Mouse (Mus musculus) midbrain, embryonic 12.5 days (tissue): Measurements from ENCODE around the gene Syt6. TPM values are rescaled to one million over a fixed set of nuclear protein-coding genes. Genes with fewer than 3 reads are reported as not detected.

ENCODE experiments used
- ATAC-seq: fragments of 200-750 bp; cut with Nextera tagmentation; 2 replicates; pipeline ENCODE4 v1.8.0; 2017; ENCODE audit warnings: low read depth, moderate TSS enrichment, moderate library complexity; ENCODE audit not compliant: low FRiP score
- H3K27ac ChIP-seq: fragments of 300-500 bp; sonication (generic); replicated peaks from 2 replicates; pipeline ENCODE4 v1.5.1; 2016; ENCODE audit warnings: mild to moderate bottlenecking
- H3K27me3 ChIP-seq: fragments of 300-500 bp; sonication (generic); 2 replicates; pipeline ENCODE4 v1.6.1; 2016; ENCODE audit warnings: mild to moderate bottlenecking
- H3K36me3 ChIP-seq: fragments of 300-500 bp; sonication (generic); 2 replicates; pipeline ENCODE4 v1.6.1; 2016
- H3K4me1 ChIP-seq: fragments of 300-500 bp; sonication (generic); 2 replicates; pipeline ENCODE4 v1.6.1; 2016
- H3K4me2 ChIP-seq: fragments of 300-500 bp; sonication (generic); replicated peaks from 2 replicates; pipeline ENCODE4 v1.6.1; 2016; ENCODE audit warnings: mild to moderate bottlenecking, moderate library complexity
- H3K4me3 ChIP-seq: fragments of 300-500 bp; sonication (generic); 2 replicates; pipeline ENCODE4 v1.5.1; 2016; ENCODE audit warnings: mild to moderate bottlenecking
- H3K9ac ChIP-seq: fragments of 300-500 bp; sonication (generic); replicated peaks from 2 replicates; pipeline ENCODE4 v1.6.1; 2016; ENCODE audit warnings: mild to moderate bottlenecking, moderate library complexity
- H3K9me3 ChIP-seq: fragments of 300-500 bp; sonication (generic); 2 replicates; pipeline ENCODE4 v1.6.1; 2016; ENCODE audit warnings: mild to moderate bottlenecking
- WGBS: fragments of 180-500 bp; shearing (Covaris S2); methylation state at CpG from one replicate; pipeline ENCODE4 v1.1.7; 2016; 5-methylcytosine and 5-hydroxymethylcytosine counted together
- polyA plus RNA-seq: library from polyadenylated mRNA; unstranded; fragments of >200 nt; fragmentation: Nextera tagmentation; extraction: Ambion mirVana; gene quantifications from 2 replicates; pipeline ENCODE4 v1.2.1, GENCODE M21; 2016

Syt6 gene
- polyA plus RNA-seq, 1 experiment from 2014 or later = 7.7 TPM

- 86% methylated on average over 6 of the region's 6 CpGs for WGBS
- Histone ChIP-seq H3K36me3 (no peaks in the 10 kb centered on the region), H3K4me2 (no peak overlapping the region), H3K27me3 (no peaks in the 10 kb centered on the region), H3K4me1 (0 out of 2 replicates have a peak, but pooled peaks cover 2% of the 10 kb centered on the region), H3K9me3 (no peaks in the 10 kb centered on the region), H3K9ac (no peak overlapping the region), H3K27ac (no peak overlapping the region), H3K4me3 (no peak overlapping the region)
- ATAC-seq = no peak
Observed at GRCm38 (mm10) chr3:103606045-103606597, 31.1 kb downstream of the Syt6 start.

GRCm38 (mm10) chr3:103606660-103607595, 31.9 kb downstream of the Syt6 start:
- no peaks in the 10 kb centered on the region for H3K27me3 ChIP-seq
- 0 out of 2 replicates have a peak, but pooled peaks cover 2% of the 10 kb centered on the region for H3K4me1 ChIP-seq
- no peaks in the 10 kb centered on the region for H3K9me3 ChIP-seq
- no peak overlapping the region for H3K4me2 ChIP-seq
- no peaks in the 10 kb centered on the region for H3K36me3 ChIP-seq
- ATAC-seq = no peak
- no peak overlapping the region for H3K27ac ChIP-seq
- no peak overlapping the region for H3K9ac ChIP-seq
- WGBS = 87% methylated on average over 13 of the region's 13 CpGs
- no peak overlapping the region for H3K4me3 ChIP-seq

GRCm38 (mm10) chr3:103610231-103610630, 35.2 kb downstream of the Syt6 start:
- H3K27me3 ChIP-seq = no peaks in the 10 kb centered on the region
- no peak overlapping the region for H3K4me2 ChIP-seq
- H3K36me3 ChIP-seq = no peaks in the 10 kb centered on the region
- no peak overlapping the region for H3K27ac ChIP-seq
- no peaks in the 10 kb centered on the region for H3K9me3 ChIP-seq
- H3K4me3 ChIP-seq = no peak overlapping the region
- no peak for ATAC-seq
- 0 out of 2 replicates have a peak, but pooled peaks cover 2% of the 10 kb centered on the region for H3K4me1 ChIP-seq
- 93% methylated on average over 5 of the region's 5 CpGs for WGBS
- H3K9ac ChIP-seq = no peak overlapping the region

- H3K9me3 ChIP-seq = no peaks in the 10 kb centered on the region
- no peak overlapping the region for H3K27ac ChIP-seq
- no peaks in the 10 kb centered on the region for H3K36me3 ChIP-seq
- ATAC-seq = no peak
- no peak overlapping the region for H3K9ac ChIP-seq
- no peaks in the 10 kb centered on the region for H3K27me3 ChIP-seq
- no peaks in the 10 kb centered on the region for H3K4me1 ChIP-seq
- H3K4me2 ChIP-seq = no peak overlapping the region
- 80% methylated on average over 9 of the region's 9 CpGs for WGBS
- no peak overlapping the region for H3K4me3 ChIP-seq
Observed at GRCm38 (mm10) chr3:103612636-103613355, 37.8 kb downstream of the Syt6 start.

GRCm38 (mm10) chr3:103615621-103616020, 40.6 kb downstream of the Syt6 start:
- Histone ChIP-seq H3K27ac (no peak overlapping the region), H3K9ac (no peak overlapping the region), H3K4me2 (no peak overlapping the region), H3K4me3 (no peak overlapping the region), H3K9me3 (no peaks in the 10 kb centered on the region), H3K4me1 (no peaks in the 10 kb centered on the region), H3K27me3 (no peaks in the 10 kb centered on the region), H3K36me3 (no peaks in the 10 kb centered on the region)
- WGBS = 83% methylated on average over 4 of the region's 4 CpGs
- ATAC-seq = no peak

- no peak overlapping the region for H3K9ac ChIP-seq
- no peaks in the 10 kb centered on the region for H3K4me1 ChIP-seq
- H3K27ac ChIP-seq = no peak overlapping the region
- no peaks in the 10 kb centered on the region for H3K9me3 ChIP-seq
- H3K4me2 ChIP-seq = no peak overlapping the region
- no peaks in the 10 kb centered on the region for H3K27me3 ChIP-seq
- H3K36me3 ChIP-seq = no peaks in the 10 kb centered on the region
- H3K4me3 ChIP-seq = no peak overlapping the region
- 48% methylated on average over 6 of the region's 6 CpGs for WGBS
- no peak for ATAC-seq
Observed at GRCm38 (mm10) chr3:103616981-103617380, 42.0 kb downstream of the Syt6 start.

GRCm38 (mm10) chr3:103620101-103620500, 45.1 kb downstream of the Syt6 start:
- Histone ChIP-seq H3K4me3 (no peak overlapping the region), H3K27ac (no peak overlapping the region), H3K9ac (no peak overlapping the region), H3K9me3 (no peaks in the 10 kb centered on the region), H3K4me1 (0 out of 2 replicates have a peak, but pooled peaks cover 3% of the 10 kb centered on the region), H3K36me3 (no peaks in the 10 kb centered on the region), H3K4me2 (no peak overlapping the region), H3K27me3 (no peaks in the 10 kb centered on the region)
- no peak for ATAC-seq
- WGBS = 80% methylated on average over 11 of the region's 11 CpGs

GRCm38 (mm10) chr3:103623893-103624470, 49.0 kb downstream of the Syt6 start:
- no peak overlapping the region for H3K27ac ChIP-seq
- 94% methylated on average over 10 of the region's 10 CpGs for WGBS
- H3K36me3 ChIP-seq = no peaks in the 10 kb centered on the region
- no peak for ATAC-seq
- H3K27me3 ChIP-seq = no peaks in the 10 kb centered on the region
- H3K4me3 ChIP-seq = no peak overlapping the region
- H3K4me1 ChIP-seq = 0 out of 2 replicates have a peak, but pooled peaks cover 3% of the 10 kb centered on the region
- H3K9me3 ChIP-seq = no peaks in the 10 kb centered on the region
- no peak overlapping the region for H3K9ac ChIP-seq
- H3K4me2 ChIP-seq = no peak overlapping the region

- H3K27me3 ChIP-seq = no peaks in the 10 kb centered on the region
- H3K36me3 ChIP-seq = no peaks in the 10 kb centered on the region
- H3K4me1 ChIP-seq = 0 out of 2 replicates have a peak, but pooled peaks cover 3% of the 10 kb centered on the region
- H3K4me2 ChIP-seq = no peak overlapping the region
- no peak overlapping the region for H3K4me3 ChIP-seq
- ATAC-seq = no peak
- H3K27ac ChIP-seq = no peak overlapping the region
- WGBS = 83% methylated on average over 5 of the region's 5 CpGs
- no peaks in the 10 kb centered on the region for H3K9me3 ChIP-seq
- H3K9ac ChIP-seq = no peak overlapping the region
Observed at GRCm38 (mm10) chr3:103624591-103625051, 49.6 kb downstream of the Syt6 start.

- Histone ChIP-seq H3K36me3 (no peaks in the 10 kb centered on the region), H3K9me3 (no peaks in the 10 kb centered on the region), H3K27ac (no peak overlapping the region), H3K27me3 (no peaks in the 10 kb centered on the region), H3K4me2 (no peak overlapping the region), H3K4me1 (0 out of 2 replicates have a peak, but pooled peaks cover 3% of the 10 kb centered on the region), H3K9ac (no peak overlapping the region), H3K4me3 (no peak overlapping the region)
- WGBS = 91% methylated on average over 13 of the region's 13 CpGs
- no peak for ATAC-seq
Observed at GRCm38 (mm10) chr3:103625169-103625568, 50.1 kb downstream of the Syt6 start.

- no peak overlapping the region for H3K9ac ChIP-seq
- H3K4me1 ChIP-seq = 0 out of 2 replicates have a peak, but pooled peaks cover 3% of the 10 kb centered on the region
- WGBS = 94% methylated on average over 4 of the region's 4 CpGs
- no peak overlapping the region for H3K27ac ChIP-seq
- ATAC-seq = no peak
- H3K4me2 ChIP-seq = no peak overlapping the region
- H3K36me3 ChIP-seq = no peaks in the 10 kb centered on the region
- H3K9me3 ChIP-seq = no peaks in the 10 kb centered on the region
- no peaks in the 10 kb centered on the region for H3K27me3 ChIP-seq
- no peak overlapping the region for H3K4me3 ChIP-seq
Observed at GRCm38 (mm10) chr3:103626481-103626880, 51.5 kb downstream of the Syt6 start.
